Mouse (Mus musculus): Measurements from ENCODE around the gene 1700029J07Rik.

The 1700029J07Rik gene

DNA sequence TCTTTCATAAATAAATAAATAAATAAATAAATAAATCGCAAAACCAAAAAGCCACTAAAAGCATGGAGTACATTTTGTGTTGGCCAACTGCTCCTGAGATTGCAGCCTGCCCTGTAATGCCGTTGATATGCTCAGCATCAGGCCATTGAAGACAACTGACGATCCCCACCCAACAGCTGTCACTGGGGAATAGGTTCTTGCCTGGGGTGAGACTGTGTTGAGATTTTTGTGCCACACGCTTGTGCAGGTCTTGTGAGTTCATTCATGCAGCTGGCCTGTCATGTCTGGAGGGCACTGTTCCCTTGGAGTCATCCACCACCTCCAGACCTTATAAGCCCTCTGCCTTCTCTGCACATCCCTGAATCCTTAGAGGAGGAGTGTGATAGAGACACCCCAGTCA lies 28.8 kb downstream of the 1700029J07Rik start:
- no peak for DNase-seq

DNA sequence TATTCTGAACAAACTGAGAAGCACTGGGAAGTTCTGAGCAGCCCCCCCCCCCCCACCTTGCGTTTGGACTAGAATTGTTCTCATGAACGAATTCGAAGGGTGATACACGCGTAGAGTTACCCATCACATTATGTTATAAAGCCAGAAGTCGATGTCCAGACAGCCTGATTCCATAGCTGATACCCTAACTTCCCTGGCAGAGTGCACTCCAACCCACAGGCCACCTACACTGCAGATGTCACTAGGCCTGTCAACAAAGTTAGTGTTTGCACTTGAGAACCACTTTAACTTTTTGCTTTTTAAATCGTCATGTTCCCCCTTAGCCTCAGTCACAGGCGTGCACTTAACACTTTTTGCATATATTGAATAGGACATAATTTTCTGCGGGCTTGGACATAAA lies 38.1 kb downstream of the 1700029J07Rik start:
- DNase-seq: no peak

DNA sequence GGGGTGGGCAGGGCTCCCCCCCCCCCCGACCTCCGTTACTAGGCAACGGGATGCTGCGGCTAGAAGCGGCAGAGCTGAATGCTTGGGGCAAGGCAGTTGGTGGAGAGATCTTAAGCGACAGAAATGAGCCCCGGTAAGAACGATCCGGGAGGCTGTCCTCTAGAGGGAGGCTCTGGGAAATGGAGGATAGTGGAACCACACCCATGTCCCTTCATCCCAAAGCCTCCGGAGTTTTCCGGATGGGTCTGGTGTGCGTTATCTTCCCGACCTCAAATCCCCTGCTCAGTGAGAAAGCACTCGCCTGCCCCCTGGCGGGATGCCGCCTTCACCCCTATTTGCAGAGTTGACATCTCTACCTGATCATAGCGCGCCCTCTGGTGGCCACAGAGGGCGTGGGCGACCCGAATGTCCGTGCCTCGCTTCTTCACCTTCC lies 40.5 kb downstream of the 1700029J07Rik start, which contains the start of gene Ccdc110:
Gene Ccdc110 (plus strand): TSS at position 38 of the 433 bp plus-strand sequence.
- peak; percentile 92 for DNase-seq

DNA sequence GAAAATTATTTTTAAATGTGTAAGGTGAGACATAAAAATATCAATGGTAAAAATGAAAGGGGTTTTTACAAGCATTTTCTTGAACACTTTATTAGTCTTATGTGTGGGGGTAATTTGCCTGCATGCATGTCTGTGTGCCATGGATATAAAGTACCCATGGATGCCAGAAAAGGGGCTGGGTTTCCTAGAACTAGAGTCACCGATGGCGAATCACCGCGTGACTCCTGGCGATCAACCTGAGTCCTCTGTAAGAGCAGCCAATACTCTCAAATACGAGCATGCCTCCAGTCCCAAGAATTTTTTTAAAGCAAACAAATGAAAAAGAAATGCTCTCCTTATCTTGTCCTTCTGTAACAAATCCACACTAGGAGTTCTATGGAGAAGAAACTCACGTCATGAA lies 52.9 kb downstream of the 1700029J07Rik start:
- DNase-seq: no peak

DNA sequence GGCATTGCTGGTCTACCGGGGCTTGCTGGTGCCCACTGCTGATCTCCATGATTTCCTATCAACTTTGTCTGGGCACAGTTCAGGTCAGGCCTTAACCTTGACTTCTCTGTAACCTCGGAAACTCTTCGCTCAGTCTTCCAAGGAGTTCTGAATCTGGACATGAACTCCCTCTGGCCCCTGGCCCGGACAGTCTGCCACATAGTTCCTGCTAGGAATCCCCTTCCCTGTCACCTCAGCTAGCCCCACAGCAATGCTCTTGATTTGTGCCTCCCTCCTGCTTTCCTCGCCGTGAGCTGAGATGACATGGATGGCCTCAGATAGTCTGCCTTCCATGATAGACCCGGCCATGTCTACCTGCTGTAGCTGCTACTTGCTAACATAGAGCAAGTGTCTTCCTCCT lies 54.7 kb downstream of the 1700029J07Rik start:
- no peak for DNase-seq

DNA sequence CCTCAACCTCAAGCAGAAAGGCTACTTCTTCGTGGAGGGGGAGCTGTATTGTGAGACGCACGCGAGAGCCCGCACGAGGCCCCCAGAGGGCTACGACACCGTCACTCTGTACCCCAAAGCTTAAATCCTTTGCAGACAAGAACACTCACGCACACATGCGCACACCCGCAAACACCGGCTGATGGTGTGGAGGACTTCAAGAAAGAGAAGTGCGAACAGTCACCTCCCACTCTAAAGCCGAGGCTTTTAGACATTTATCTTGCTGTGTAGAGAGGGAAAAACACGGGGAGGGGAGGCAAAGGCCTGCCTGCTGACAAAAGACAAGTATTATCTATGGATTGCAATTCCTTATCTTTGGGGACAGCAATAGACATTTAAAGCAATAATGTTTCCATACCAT lies 56.2 kb downstream of the 1700029J07Rik start:
- DNase-seq: no peak

DNA sequence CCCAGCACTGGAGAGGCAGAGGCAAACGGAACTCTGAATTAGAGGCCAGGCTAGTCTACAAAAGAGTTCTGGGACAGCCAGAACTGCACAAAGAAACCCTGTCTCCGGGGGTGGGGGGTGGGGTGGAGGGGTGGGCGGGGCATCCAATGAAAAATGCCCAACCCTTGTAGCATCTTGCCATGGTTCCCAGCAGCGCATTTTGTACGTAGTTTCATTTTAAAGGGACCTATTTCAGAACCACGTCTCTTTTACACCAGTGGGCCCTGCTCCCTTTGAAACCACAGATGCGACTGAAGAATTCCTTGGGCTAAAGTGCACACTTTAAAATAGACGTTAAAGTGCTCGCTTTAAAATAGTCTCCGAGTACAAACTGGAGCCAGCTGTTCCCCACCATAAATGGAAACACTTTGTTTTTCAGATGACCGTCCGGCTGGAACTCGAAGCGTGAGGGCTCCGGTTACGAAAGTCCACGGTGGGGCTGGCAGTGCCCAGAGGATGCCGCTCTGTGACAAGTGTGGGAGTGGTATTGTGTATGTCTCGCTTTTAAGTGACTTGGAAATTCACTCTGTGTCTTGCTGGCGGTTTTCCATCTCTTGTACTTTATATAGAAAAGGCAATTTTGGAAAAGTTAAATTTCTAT lies 57.9 kb downstream of the 1700029J07Rik start:
- no peak for DNase-seq

DNA sequence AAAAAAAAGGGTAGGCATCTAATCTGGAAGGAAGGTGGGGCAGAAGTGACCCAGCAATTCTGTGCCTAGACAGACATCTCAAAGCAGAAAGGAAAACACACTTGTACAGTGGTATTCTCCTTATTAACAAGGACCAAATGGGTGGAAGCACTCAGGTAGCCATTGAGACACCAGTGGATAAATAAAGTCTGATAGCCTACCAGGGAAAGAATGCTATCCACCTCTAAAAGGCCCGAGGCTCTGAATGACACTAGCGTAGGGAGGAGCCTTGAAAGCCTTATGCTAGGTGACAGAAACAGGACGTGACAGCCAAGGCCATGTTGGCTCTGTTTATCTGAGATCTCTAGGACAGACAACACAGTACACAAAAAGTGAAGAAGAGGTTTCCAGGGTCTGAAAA lies 58.6 kb downstream of the 1700029J07Rik start:
- no peak for DNase-seq

DNA sequence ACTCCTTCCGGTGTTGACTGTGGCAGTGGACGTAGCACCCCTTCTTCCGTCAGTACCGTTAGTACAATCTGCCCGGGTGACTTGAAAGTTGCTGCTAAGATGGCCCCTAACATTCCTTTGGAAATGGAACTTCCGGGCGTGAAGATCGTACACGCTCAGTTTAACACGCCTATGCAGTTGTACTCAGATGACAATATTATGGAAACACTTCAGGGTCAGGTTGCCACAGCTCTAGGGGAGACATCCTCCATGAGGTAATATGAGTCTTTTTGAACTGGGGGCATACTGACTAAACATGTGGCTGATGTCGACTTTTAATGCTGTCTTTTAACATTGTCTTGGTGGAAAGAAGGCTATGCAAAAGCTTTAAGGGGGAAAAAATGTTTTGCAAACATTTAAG lies 61.3 kb downstream of the 1700029J07Rik start:
- DNase-seq: no peak

DNA sequence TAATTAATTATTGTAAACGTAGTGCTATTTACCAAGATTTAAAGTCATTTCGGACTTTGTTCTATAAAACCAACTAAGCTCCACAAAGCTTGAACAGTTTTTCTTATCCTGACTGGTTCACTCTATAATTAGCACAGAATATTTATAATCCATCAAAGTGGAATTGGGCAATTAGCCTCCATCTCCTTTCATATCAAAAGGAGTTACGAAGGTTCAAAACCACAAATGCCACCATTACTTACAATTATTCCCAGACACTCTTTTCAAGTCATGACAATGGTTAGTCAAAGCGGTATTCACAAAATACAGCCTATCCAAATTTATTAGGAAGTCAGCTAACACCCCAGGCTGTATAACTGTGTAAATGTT lies 68.8 kb downstream of the 1700029J07Rik start:
- no peak for DNase-seq

DNA sequence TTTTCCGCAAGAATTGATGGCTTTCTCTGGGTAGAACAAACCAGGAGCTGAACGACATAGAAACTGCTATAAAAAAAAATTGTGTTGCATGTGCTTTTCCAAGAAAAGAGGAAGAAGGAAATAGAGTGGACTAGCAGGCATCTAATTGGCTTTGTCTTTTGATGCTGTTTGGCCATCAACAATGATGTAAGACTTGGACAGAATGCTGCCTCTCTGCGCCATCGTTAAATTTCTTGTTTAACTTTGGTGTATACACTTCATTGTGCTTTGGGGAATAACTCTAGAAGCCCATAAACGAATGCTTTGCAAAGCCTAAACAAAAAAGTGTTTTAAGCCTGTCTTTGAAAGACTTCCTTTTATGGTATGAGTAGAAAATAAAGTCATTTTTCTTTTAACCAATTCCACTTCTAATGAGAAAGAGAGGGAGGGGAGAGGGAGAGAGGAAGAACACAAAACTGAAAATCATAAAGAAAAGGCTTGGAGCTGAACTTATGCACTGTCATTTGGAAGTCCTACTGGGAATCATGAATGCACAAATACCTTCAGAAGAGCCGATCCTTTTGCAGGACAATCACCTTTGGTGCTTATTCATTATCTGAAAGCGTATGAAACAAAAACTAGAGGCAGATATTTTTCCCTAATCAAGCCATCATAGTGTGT lies 69.3 kb downstream of the 1700029J07Rik start:
- no peak for DNase-seq

DNA sequence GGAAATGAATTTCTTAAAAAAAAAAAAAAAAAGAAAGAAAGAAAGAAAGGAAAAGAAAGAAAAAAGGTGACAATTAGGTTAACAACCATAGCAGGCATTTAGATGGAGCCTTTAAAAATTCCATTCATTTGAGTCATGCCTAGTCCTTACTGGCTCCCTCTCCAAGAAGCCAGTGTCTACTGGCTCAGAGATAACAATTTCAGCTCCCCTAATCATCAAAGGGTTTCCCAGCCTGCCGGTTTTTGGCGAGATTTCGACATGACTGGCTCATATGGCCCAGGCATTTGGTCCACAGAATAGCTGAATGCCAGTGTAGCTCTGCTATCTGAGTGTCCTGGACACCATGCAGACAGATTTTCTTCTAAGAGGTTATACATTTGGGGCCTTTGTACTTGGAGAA lies 71.4 kb downstream of the 1700029J07Rik start:
- DNase-seq: no peak
